Mouse (Mus musculus) MEL (cell line): Measurements from ENCODE around the gene Get4. TPM values are rescaled to one million over a fixed set of nuclear protein-coding genes. Genes with fewer than 3 reads are reported as not detected.
A peak's percentile ranks its signal among the peaks of the same experiment; 100 is the strongest.

Experiments used
- DNase-seq: peaks from one replicate; pipeline ENCODE4 v3.0.0; 2011; ENCODE audit warnings: low read depth, low spot score
- H3K27ac ChIP-seq: 2 replicates; pipeline ENCODE4 v1.5.1; 2012; ENCODE audit warnings: low read depth, mild to moderate bottlenecking, control low read depth, low read length, moderate library complexity; ENCODE audit not compliant: control insufficient read depth
- H3K27me3 ChIP-seq, 2 experiments: fragments of 150-350 bp in 1 of 2; sonication (generic) in 1 of 2; 2 replicates each; pipeline ENCODE4 v1.6.1; 2012; ENCODE audit warnings: low read length in 2 of 2, mild to moderate bottlenecking in 2 of 2, improper control_type of control experiment in 1 of 2, moderate library complexity in 1 of 2; ENCODE audit not compliant: insufficient read depth in 2 of 2, control insufficient read depth in 1 of 2
- H3K36me3 ChIP-seq, 2 experiments: 2 replicates each; pipeline ENCODE4 v1.6.1; 2012 to 2014; ENCODE audit warnings: low read length in 2 of 2, improper control_type of control experiment in 1 of 2, inconsistent platforms in 1 of 2, mild to moderate bottlenecking in 1 of 2; ENCODE audit not compliant: insufficient read depth in 2 of 2, control insufficient read depth in 1 of 2
- H3K4me1 ChIP-seq, 2 experiments: fragments of 150-350 bp in 1 of 2; sonication (generic) in 1 of 2; 2 replicates each; pipeline ENCODE4 v1.6.1; 2012; ENCODE audit warnings: low read length in 2 of 2, improper control_type of control experiment in 1 of 2, mild to moderate bottlenecking in 1 of 2; ENCODE audit not compliant: insufficient read depth in 2 of 2, control insufficient read depth in 1 of 2
- H3K4me3 ChIP-seq, 2 experiments: fragments of 150-350 bp in 1 of 2; sonication (generic) in 1 of 2; 2 replicates each; pipeline ENCODE4 v1.5.1; 2012; ENCODE audit warnings: low read depth in 2 of 2, low read length in 2 of 2, mild to moderate bottlenecking in 2 of 2, moderate library complexity in 2 of 2, control low read depth in 1 of 2, improper control_type of control experiment in 1 of 2; ENCODE audit not compliant: control insufficient read depth in 1 of 2, insufficient read depth in 1 of 2
- H3K79me2 ChIP-seq: 2 replicates; pipeline ENCODE4 v1.6.1; 2012; ENCODE audit warnings: mild to moderate bottlenecking, low read length, moderate library complexity; ENCODE audit not compliant: control insufficient read depth, poor library complexity, insufficient read depth
- H3K9ac ChIP-seq: 2 replicates; pipeline ENCODE4 v1.6.1; 2012; ENCODE audit warnings: low read depth, mild to moderate bottlenecking, control low read depth, low read length, moderate library complexity; ENCODE audit not compliant: control insufficient read depth, poor library complexity, severe bottlenecking
- H3K9me3 ChIP-seq: fragments of 150-350 bp; sonication (generic); replicated peaks from 2 replicates; pipeline ENCODE4 v1.6.1; 2012; ENCODE audit warnings: mild to moderate bottlenecking, low read length, improper control_type of control experiment, moderate library complexity; ENCODE audit not compliant: insufficient read depth
- BHLHE40 ChIP-seq: IDR thresholded peaks from 2 replicates; pipeline ENCODE4 v1.6.1; 2012; ENCODE audit warnings: low read depth, mild to moderate bottlenecking, inconsistent platforms, low read length, improper control_type of control experiment, borderline replicate concordance
- CHD1 ChIP-seq: IDR thresholded peaks from 2 replicates; pipeline ENCODE4 v1.6.1; 2012; ENCODE audit warnings: low read depth, mild to moderate bottlenecking, inconsistent platforms, low read length, improper control_type of control experiment
- CHD2 ChIP-seq: IDR thresholded peaks from 2 replicates; pipeline ENCODE4 v1.6.1; 2011; ENCODE audit warnings: low read length, improper control_type of control experiment
- CTCF ChIP-seq, 3 experiments: IDR thresholded peaks in 2 of 3; conservative IDR thresholded peaks in 1 of 3; 2 replicates each; pipeline ENCODE4 v1.5.1; 2011 to 2012; ENCODE audit warnings: low read length in 3 of 3, low read depth in 2 of 3, mild to moderate bottlenecking in 2 of 3, improper control_type of control experiment in 1 of 3, inconsistent platforms in 1 of 3, mixed read lengths in 1 of 3, moderate library complexity in 1 of 3; ENCODE audit not compliant: control insufficient read depth in 1 of 3, insufficient read depth in 1 of 3, poor library complexity in 1 of 3, severe bottlenecking in 1 of 3
- E2F4 ChIP-seq: IDR thresholded peaks from 2 replicates; pipeline ENCODE4 v1.6.1; 2011; ENCODE audit warnings: low read depth, low read length, improper control_type of control experiment, borderline replicate concordance
- GATA1 ChIP-seq: IDR thresholded peaks from 2 replicates; pipeline ENCODE4 v1.6.1; 2011; ENCODE audit warnings: low read depth, low read length, improper control_type of control experiment
- HCFC1 ChIP-seq: IDR thresholded peaks from 2 replicates; pipeline ENCODE4 v1.6.1; 2012; ENCODE audit warnings: low read depth, mild to moderate bottlenecking, inconsistent platforms, low read length, improper control_type of control experiment, moderate library complexity
- MEF2A ChIP-seq: IDR thresholded peaks from 2 replicates; pipeline ENCODE4 v1.6.1; 2014; ENCODE audit warnings: low read depth, mild to moderate bottlenecking, inconsistent platforms, low read length, improper control_type of control experiment; ENCODE audit not compliant: poor library complexity, insufficient replicate concordance, severe bottlenecking; ENCODE audit errors: extremely low read depth
- MYC ChIP-seq: IDR thresholded peaks from 2 replicates; pipeline ENCODE4 v1.6.1; 2011; ENCODE audit warnings: low read depth, mild to moderate bottlenecking, low read length, improper control_type of control experiment, moderate library complexity
- NELFE ChIP-seq: IDR thresholded peaks from 2 replicates; pipeline ENCODE4 v1.6.1; 2011; ENCODE audit warnings: low read depth, low read length, improper control_type of control experiment
- NRF1 ChIP-seq: IDR thresholded peaks from 2 replicates; pipeline ENCODE4 v1.6.1; 2014; ENCODE audit warnings: low read depth, mild to moderate bottlenecking, inconsistent platforms, low read length, improper control_type of control experiment, moderate library complexity; ENCODE audit not compliant: poor library complexity, insufficient read depth, severe bottlenecking
- RAD21 ChIP-seq: IDR thresholded peaks from 2 replicates; pipeline ENCODE4 v1.6.1; 2011; ENCODE audit warnings: mild to moderate bottlenecking, low read depth, low read length, improper control_type of control experiment
- TAL1 ChIP-seq: IDR thresholded peaks from 2 replicates; pipeline ENCODE4 v1.6.1; 2012; ENCODE audit warnings: mild to moderate bottlenecking, inconsistent platforms, low read length, moderate library complexity, mixed read lengths
- TCF12 ChIP-seq: IDR thresholded peaks from 2 replicates; pipeline ENCODE4 v1.6.1; 2014; ENCODE audit warnings: low read depth, mild to moderate bottlenecking, inconsistent platforms, low read length, improper control_type of control experiment, moderate library complexity
- USF1 ChIP-seq: IDR thresholded peaks from 2 replicates; pipeline ENCODE4 v1.6.1; 2014; ENCODE audit warnings: low read depth, mild to moderate bottlenecking, inconsistent platforms, low read length, improper control_type of control experiment, moderate library complexity
- USF2 ChIP-seq, 2 experiments: IDR thresholded peaks; 2 replicates each; pipeline ENCODE4 v1.6.1; 2011 to 2012; ENCODE audit warnings: improper control_type of control experiment in 2 of 2, low read length in 2 of 2, borderline replicate concordance in 1 of 2, inconsistent platforms in 1 of 2, low read depth in 1 of 2, mild to moderate bottlenecking in 1 of 2; ENCODE audit not compliant: insufficient read depth in 1 of 2
- ZC3H11A ChIP-seq: IDR thresholded peaks from 2 replicates; pipeline ENCODE4 v1.6.1; 2012; ENCODE audit warnings: low read depth, mild to moderate bottlenecking, inconsistent platforms, low read length, improper control_type of control experiment
- ZKSCAN1 ChIP-seq: IDR thresholded peaks from 2 replicates; pipeline ENCODE4 v1.6.1; 2012; ENCODE audit warnings: low read depth, mild to moderate bottlenecking, inconsistent platforms, low read length, improper control_type of control experiment, moderate library complexity
- ZMIZ1 ChIP-seq: IDR thresholded peaks from 2 replicates; pipeline ENCODE4 v1.6.1; 2012; ENCODE audit warnings: low read depth, mild to moderate bottlenecking, inconsistent platforms, low read length, improper control_type of control experiment, moderate library complexity
- polyA plus RNA-seq, 2 experiments: library from polyadenylated mRNA; stranded (reverse) in 1 of 2; unstranded in 1 of 2; fragments of >175 nt in 1 of 2; fragments of >200 nt in 1 of 2; gene quantifications; 2 replicates each; pipeline versions ENCODE4 v1.2.1 to v1.2.4; 2012; ENCODE audit warnings: low replicate concordance in 2 of 2, low read depth in 1 of 2; ENCODE audit not compliant: insufficient read length in 2 of 2, insufficient read depth in 1 of 2, missing spikeins in 1 of 2
- total RNA-seq: library from RNA; depleted of rRNA; stranded (reverse); fragments of 300-350 nt; gene quantifications from 2 replicates; pipeline ENCODE4 v1.2.3, GENCODE M21; 2012

Get4 gene
- total and polyA plus RNA-seq, 3 experiments, result 117 to 180 TPM; not detected in 1

- Histone ChIP-seq H3K9ac (no peak overlapping the region), H3K4me3 (no peak overlapping the region), H3K27ac (no peak overlapping the region), H3K79me2 (peaks cover 7% of the 10 kb centered on the region; the same call in 1 of the 2 replicates), H3K9me3 (no peaks in the 10 kb centered on the region), H3K27me3 (no peaks in the 10 kb centered on the region), H3K36me3 (peaks cover 0 to 6% of the 10 kb centered on the region in 2 experiments; a peak in 2 of 4 replicates), H3K4me1 (peaks cover 0 to 4% of the 10 kb centered on the region in 2 experiments; a peak in 1 of 4 replicates)
- no peak for TF ChIP-seq ZKSCAN1
- no peak for TF ChIP-seq RAD21
- no peak for TF ChIP-seq CHD2
- no peak for TF ChIP-seq MEF2A
- no peak for TF ChIP-seq BHLHE40
- TF ChIP-seq USF1, result no peak
- TF ChIP-seq TAL1, result no peak
- TF ChIP-seq HCFC1, result no peak
- no peak for TF ChIP-seq MYC
- no peak for TF ChIP-seq TCF12
- no peak for TF ChIP-seq USF2 (IDR thresholded peaks at IDR 0.05; ENCODE audit: borderline replicate concordance in 1 of 2, insufficient read depth in 1 of 2, low read depth in 1 of 2, low read length in 2 of 2)
- no peak for TF ChIP-seq E2F4
- no peak for TF ChIP-seq ZMIZ1
- TF ChIP-seq NRF1, result no peak
- no peak for TF ChIP-seq GATA1
- TF ChIP-seq CTCF (IDR thresholded peaks at IDR 0.05 in 2 of 3, conservative IDR thresholded peaks at IDR 0.05 in 1 of 3; ENCODE audit: control insufficient read depth in 1 of 3, insufficient read depth in 1 of 3, low read depth in 2 of 3, low read length in 3 of 3, poor library complexity in 1 of 3, severe bottlenecking in 1 of 3), result no peak
- TF ChIP-seq NELFE, result no peak
- no peak for TF ChIP-seq ZC3H11A
- no peak for TF ChIP-seq CHD1
- DNase-seq, result no peak
These were observed 59.7 kb downstream of the Get4 start for GRCm38 (mm10) chr5:139311822-139312221.

DNA sequence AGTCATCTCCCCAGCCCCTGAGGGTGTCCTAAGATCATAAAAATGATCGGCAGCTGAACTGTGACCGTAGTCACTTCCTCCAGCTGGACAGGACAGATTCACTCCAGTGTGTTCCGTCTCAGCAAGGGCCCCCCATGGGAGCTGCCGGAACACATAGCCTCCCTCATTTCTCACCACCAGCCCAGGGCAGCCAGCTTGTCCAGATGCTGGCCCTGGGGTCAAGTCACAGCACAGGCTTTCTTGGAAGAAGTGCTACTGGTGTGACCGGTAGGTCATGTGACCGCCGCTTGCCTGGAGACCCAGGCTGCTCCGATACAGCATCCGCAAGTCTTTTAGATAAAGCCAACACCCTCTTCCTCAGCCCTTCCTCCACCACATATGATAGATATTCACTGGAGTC is 61.4 kb downstream of the Get4 start:
- TF ChIP-seq MYC (no peak), USF1 (0 out of 2 replicates have a peak, but pooled peaks have one; percentile 33)
- Histone ChIP-seq H3K27me3 (no peaks in the 10 kb centered on the region), H3K9ac (no peak overlapping the region), H3K36me3 (peaks cover 0 to 6% of the 10 kb centered on the region in 2 experiments; a peak in 2 of 4 replicates), H3K79me2 (peaks cover 5% of the 10 kb centered on the region; the same call in 1 of the 2 replicates), H3K4me1 (peaks cover 0 to 4% of the 10 kb centered on the region in 2 experiments; a peak in 1 of 4 replicates), H3K4me3 (no peak overlapping the region), H3K9me3 (no peaks in the 10 kb centered on the region), H3K27ac (no peak overlapping the region)
- DNase-seq, result no peak
